Mouse (Mus musculus) heart, embryonic 11.5 days (tissue): ENCODE data around the gene Notch3. TPM values are rescaled to one million over a fixed set of nuclear protein-coding genes. Genes with fewer than 3 reads are reported as not detected.

ENCODE experiments used
- ATAC-seq: fragments of 200-750 bp; cut with Nextera tagmentation; replicated peaks from 2 replicates; pipeline ENCODE4 v1.8.0; 2017; ENCODE audit warnings: moderate library complexity; ENCODE audit not compliant: insufficient number of reproducible peaks, low FRiP score, low TSS enrichment
- H3K27ac ChIP-seq: fragments of 300-500 bp; sonication (generic); 2 replicates; pipeline ENCODE4 v1.5.1; 2014; ENCODE audit warnings: mild to moderate bottlenecking, low read depth, low read length
- H3K27me3 ChIP-seq: fragments of 300-500 bp; sonication (generic); 2 replicates; pipeline ENCODE4 v1.6.1; 2014; ENCODE audit warnings: mild to moderate bottlenecking, low read length, mixed read lengths; ENCODE audit not compliant: control insufficient read depth, insufficient read depth
- H3K36me3 ChIP-seq: fragments of 300-500 bp; sonication (generic); 2 replicates; pipeline ENCODE4 v1.6.1; 2014; ENCODE audit warnings: mild to moderate bottlenecking, low read length, moderate library complexity, mixed read lengths; ENCODE audit not compliant: control insufficient read depth, insufficient read depth
- H3K4me1 ChIP-seq: fragments of 300-500 bp; sonication (generic); 2 replicates; pipeline ENCODE4 v1.6.1; 2014; ENCODE audit warnings: low read length; ENCODE audit not compliant: control insufficient read depth, insufficient read depth
- H3K4me2 ChIP-seq: fragments of 300-500 bp; sonication (generic); 2 replicates; pipeline ENCODE4 v1.6.1; 2014; ENCODE audit warnings: mild to moderate bottlenecking, moderate library complexity
- H3K4me3 ChIP-seq: fragments of 300-500 bp; sonication (generic); 2 replicates; pipeline ENCODE4 v1.5.1; 2014; ENCODE audit warnings: low read depth, low read length
- H3K9ac ChIP-seq: fragments of 300-500 bp; sonication (generic); 2 replicates; pipeline ENCODE4 v1.6.1; 2014; ENCODE audit warnings: mild to moderate bottlenecking, low read depth, low read length, moderate library complexity
- H3K9me3 ChIP-seq: fragments of 300-500 bp; sonication (generic); replicated peaks from 2 replicates; pipeline ENCODE4 v1.6.1; 2016; ENCODE audit warnings: low read length; ENCODE audit not compliant: control insufficient read depth
- WGBS: fragments of 180-500 bp; shearing (Covaris S2); extraction: QIAGEN DNeasy Blood & Tissue Kit; methylation state at CpG from one replicate; pipeline ENCODE4 v1.1.7; 2014; ENCODE audit not compliant: insufficient replicate concordance; 5-methylcytosine and 5-hydroxymethylcytosine counted together
- polyA plus RNA-seq: library from polyadenylated mRNA; unstranded; fragments of >200 nt; fragmentation: Nextera tagmentation; extraction: Ambion mirVana; gene quantifications from 2 replicates; pipeline ENCODE4 v1.2.1, GENCODE M21; 2014

The Notch3 gene
- polyA plus RNA-seq, 1 experiment from 2014 or later: 6.9 TPM

- Histone ChIP-seq H3K9me3 (no peaks in the 10 kb centered on the region), H3K4me3 (no peak overlapping the region), H3K9ac (no peak overlapping the region), H3K27ac (no peak overlapping the region), H3K4me2 (no peak overlapping the region), H3K36me3 (peaks cover 36% of the 10 kb centered on the region), H3K27me3 (no peaks in the 10 kb centered on the region), H3K4me1 (no peaks in the 10 kb centered on the region)
- no peak for ATAC-seq
- WGBS: 92% methylated on average over 9 of the region's 9 CpGs
Observed at GRCm38 (mm10) chr17:32130506-32130905, 36.1 kb downstream of the Notch3 start.

GRCm38 (mm10) chr17:32127195-32127594, 39.5 kb downstream of the Notch3 start:
- Histone ChIP-seq H3K36me3 (peaks cover 33% of the 10 kb centered on the region), H3K9me3 (no peaks in the 10 kb centered on the region), H3K27me3 (no peaks in the 10 kb centered on the region), H3K4me2 (no peak overlapping the region), H3K4me1 (peaks cover 6% of the 10 kb centered on the region), H3K9ac (no peak overlapping the region), H3K27ac (no peak overlapping the region), H3K4me3 (no peak overlapping the region)
- ATAC-seq: no peak
- WGBS: 83% methylated on average over 2 of the region's 2 CpGs

GRCm38 (mm10) chr17:32125407-32125806, 41.2 kb downstream of the Notch3 start:
- WGBS: 80% methylated on average over 3 of the region's 3 CpGs

GRCm38 (mm10) chr17:32123545-32123944, 43.1 kb downstream of the Notch3 start:
- Histone ChIP-seq H3K4me2 (no peak overlapping the region), H3K27ac (no peak overlapping the region), H3K9ac (no peak overlapping the region), H3K9me3 (no peaks in the 10 kb centered on the region), H3K36me3 (peaks cover 16% of the 10 kb centered on the region), H3K4me1 (peaks cover 13% of the 10 kb centered on the region), H3K4me3 (no peak overlapping the region), H3K27me3 (no peaks in the 10 kb centered on the region)
- WGBS: 93% methylated on average over 4 of the region's 4 CpGs
- ATAC-seq: no peak

More at GRCm38 (mm10) chr17:32125407-32125806, 41.2 kb downstream of the Notch3 start:
- no peak overlapping the region for H3K4me3 ChIP-seq
- H3K27me3 ChIP-seq: no peaks in the 10 kb centered on the region
- no peak overlapping the region for H3K27ac ChIP-seq
- peaks cover 29% of the 10 kb centered on the region for H3K36me3 ChIP-seq
- H3K4me2 ChIP-seq: no peak overlapping the region
- H3K4me1 ChIP-seq: peaks cover 13% of the 10 kb centered on the region
- no peak for ATAC-seq
- no peak overlapping the region for H3K9ac ChIP-seq
- H3K9me3 ChIP-seq: no peaks in the 10 kb centered on the region

GRCm38 (mm10) chr17:32122587-32122970, 44.1 kb downstream of the Notch3 start:
- Histone ChIP-seq H3K4me2 (no peak overlapping the region), H3K9me3 (no peaks in the 10 kb centered on the region)
- WGBS: 60% methylated on average over 14 of the region's 14 CpGs

GRCm38 (mm10) chr17:32121833-32122586, 44.6 kb downstream of the Notch3 start:
- H3K9me3 ChIP-seq: no peaks in the 10 kb centered on the region
- no peak for ATAC-seq
- peaks cover 14% of the 10 kb centered on the region for H3K36me3 ChIP-seq
- no peak overlapping the region for H3K4me2 ChIP-seq
- no peak overlapping the region for H3K27ac ChIP-seq
- no peak overlapping the region for H3K4me3 ChIP-seq
- WGBS: 63% methylated on average over 19 of the region's 19 CpGs
- H3K27me3 ChIP-seq: no peaks in the 10 kb centered on the region
- H3K4me1 ChIP-seq: peaks cover 20% of the 10 kb centered on the region
- H3K9ac ChIP-seq: peak overlapping the region; percentile 1; the same call in 1 of the 2 replicates

More at GRCm38 (mm10) chr17:32122587-32122970, 44.1 kb downstream of the Notch3 start:
- H3K27me3 ChIP-seq: no peaks in the 10 kb centered on the region
- H3K27ac ChIP-seq: no peak overlapping the region
- peak overlapping the region; percentile 1; the same call in 1 of the 2 replicates for H3K9ac ChIP-seq
- no peak for ATAC-seq
- no peak overlapping the region for H3K4me3 ChIP-seq
- H3K36me3 ChIP-seq: peaks cover 16% of the 10 kb centered on the region
- peaks cover 20% of the 10 kb centered on the region for H3K4me1 ChIP-seq

- no peak overlapping the region for H3K4me3 ChIP-seq
- no peak overlapping the region for H3K4me2 ChIP-seq
- 74% methylated on average over 9 of the region's 9 CpGs for WGBS
- H3K27ac ChIP-seq: no peak overlapping the region
- no peaks in the 10 kb centered on the region for H3K27me3 ChIP-seq
- ATAC-seq: no peak
- no peaks in the 10 kb centered on the region for H3K9me3 ChIP-seq
- H3K9ac ChIP-seq: no peak overlapping the region
- H3K4me1 ChIP-seq: peaks cover 20% of the 10 kb centered on the region
- peaks cover 8% of the 10 kb centered on the region; the same call in 1 of the 2 replicates for H3K36me3 ChIP-seq
Observed at GRCm38 (mm10) chr17:32120771-32121532, 45.7 kb downstream of the Notch3 start.

- H3K4me3 ChIP-seq: no peak overlapping the region
- H3K27me3 ChIP-seq: 0 out of 2 replicates have a peak, but pooled peaks cover 3% of the 10 kb centered on the region
- no peak for ATAC-seq
- H3K36me3 ChIP-seq: peaks cover 8% of the 10 kb centered on the region; the same call in 1 of the 2 replicates
- 81% methylated on average over 16 of the region's 16 CpGs for WGBS
- no peak overlapping the region; the same call in 1 of the 2 replicates for H3K4me2 ChIP-seq
- H3K9me3 ChIP-seq: no peaks in the 10 kb centered on the region
- no peak overlapping the region for H3K27ac ChIP-seq
- peaks cover 22% of the 10 kb centered on the region for H3K4me1 ChIP-seq
- no peak overlapping the region for H3K9ac ChIP-seq
Observed at GRCm38 (mm10) chr17:32119196-32119595, 47.5 kb downstream of the Notch3 start.
